Mouse (Mus musculus): ENCODE measurements around the gene Ankib1. TPM values are rescaled to one million over a fixed set of nuclear protein-coding genes. Genes with fewer than 3 reads are reported as not detected.
"Not testable (repeated sequence)": the region's sequence is repeated elsewhere in the genome, so short reads cannot be mapped to it uniquely, and the experiment has no call there.

Ankib1 gene
- polyA plus RNA-seq, 1 experiment from 2014 or later = 10.1 TPM

DNA sequence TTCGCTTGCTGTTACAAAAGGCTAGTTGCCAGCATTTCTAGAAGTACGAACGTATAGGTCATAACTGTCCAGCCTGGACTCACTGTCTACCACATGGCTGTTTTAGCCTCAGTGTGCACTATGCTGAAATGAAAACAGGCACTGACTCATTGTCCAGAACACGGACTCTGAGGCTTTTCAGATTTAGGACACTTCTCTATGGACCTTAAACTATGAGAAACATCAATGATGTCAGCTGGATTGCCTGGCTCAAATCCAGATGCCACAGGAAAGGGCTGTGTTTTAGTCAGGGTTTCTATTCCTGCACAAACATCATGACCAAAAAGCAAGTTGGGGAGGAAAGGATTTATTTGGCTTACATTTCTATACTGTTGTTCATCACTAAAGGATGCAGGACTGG is 15.2 kb downstream of the Ankib1 start:
- H3K4me3 ChIP-seq = no peak overlapping the region
- H3K9ac ChIP-seq = no peak overlapping the region
- no peak overlapping the region for H3K27ac ChIP-seq
- no peak overlapping the region for H3K4me2 ChIP-seq
- no peaks in the 10 kb centered on the region for H3K9me3 ChIP-seq
- H3K27me3 ChIP-seq = no peaks in the 10 kb centered on the region
- no peaks in the 10 kb centered on the region for H3K36me3 ChIP-seq
- ATAC-seq (ENCODE audit: insufficient number of reproducible peaks, low FRiP score, low TSS enrichment, low read depth) = no peak
- 77% methylated on average over 4 of the region's 4 CpGs for WGBS
- H3K4me1 ChIP-seq = no peaks in the 10 kb centered on the region

GRCm38 (mm10) chr5:3784751-3785496 is 17.8 kb downstream of the Ankib1 start:
- no peaks in the 10 kb centered on the region for H3K27me3 ChIP-seq
- H3K36me3 ChIP-seq = no peaks in the 10 kb centered on the region
- no peak overlapping the region for H3K9ac ChIP-seq
- H3K4me3 ChIP-seq = no peak overlapping the region
- whole genome bisulfite sequencing = 65% methylated on average over 1 of the region's 1 CpGs
- H3K4me2 ChIP-seq = no peak overlapping the region
- ATAC-seq (ENCODE audit: insufficient number of reproducible peaks, low FRiP score, low TSS enrichment, low read depth) = no peak
- no peaks in the 10 kb centered on the region for H3K9me3 ChIP-seq
- H3K4me1 ChIP-seq = no peaks in the 10 kb centered on the region
- no peak overlapping the region for H3K27ac ChIP-seq

- no peak overlapping the region for H3K27ac ChIP-seq
- no peaks in the 10 kb centered on the region for H3K36me3 ChIP-seq
- no peaks in the 10 kb centered on the region for H3K4me1 ChIP-seq
- H3K4me2 ChIP-seq = no peak overlapping the region
- 88% methylated on average over 2 of the region's 2 CpGs for WGBS
- no peak overlapping the region for H3K9ac ChIP-seq
- H3K9me3 ChIP-seq = no peaks in the 10 kb centered on the region
- H3K27me3 ChIP-seq = no peaks in the 10 kb centered on the region
- H3K4me3 ChIP-seq = no peak overlapping the region
- ATAC-seq (ENCODE audit: insufficient number of reproducible peaks, low FRiP score, low TSS enrichment, low read depth) = no peak
Measured at GRCm38 (mm10) chr5:3783947-3784681, 18.6 kb downstream of the Ankib1 start.

- Histone ChIP-seq H3K4me1 (no peaks in the 10 kb centered on the region), H3K4me3 (no peak overlapping the region), H3K9ac (no peak overlapping the region), H3K36me3 (no peaks in the 10 kb centered on the region), H3K27me3 (no peaks in the 10 kb centered on the region), H3K9me3 (no peaks in the 10 kb centered on the region), H3K4me2 (no peak overlapping the region), H3K27ac (no peak overlapping the region)
- ATAC-seq (ENCODE audit: insufficient number of reproducible peaks, low FRiP score, low TSS enrichment, low read depth) = no peak
Measured at GRCm38 (mm10) chr5:3782670-3783069, 20.1 kb downstream of the Ankib1 start.

DNA sequence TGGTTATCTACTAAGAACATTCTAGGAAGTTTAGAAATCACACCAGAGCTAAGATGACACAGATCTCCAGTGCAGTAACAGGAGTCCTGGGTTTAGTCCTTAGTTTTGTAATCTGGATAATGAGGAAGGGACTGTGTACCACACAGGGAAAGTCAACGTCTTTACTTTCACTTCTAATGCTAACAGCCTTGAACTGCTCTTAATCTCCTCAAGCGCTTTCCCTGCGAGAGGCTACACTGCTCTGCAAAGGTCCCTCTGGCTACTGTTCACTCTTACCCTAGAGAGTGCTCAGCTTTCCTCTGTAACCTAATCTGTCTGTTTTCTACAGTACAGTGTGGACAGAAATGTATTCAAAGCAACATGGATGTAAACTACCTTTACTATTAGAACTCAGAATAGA is 30.7 kb downstream of the Ankib1 start:
- 53% methylated on average over 3 of the region's 3 CpGs for WGBS
- Histone ChIP-seq H3K4me2 (no peak overlapping the region), H3K9me3 (no peaks in the 10 kb centered on the region), H3K4me3 (no peak overlapping the region), H3K36me3 (0 out of 2 replicates have a peak, but pooled peaks cover 5% of the 10 kb centered on the region), H3K9ac (no peak overlapping the region), H3K27me3 (no peaks in the 10 kb centered on the region), H3K4me1 (peaks cover 4% of the 10 kb centered on the region; the same call in 1 of the 2 replicates), H3K27ac (no peak overlapping the region)
- no peak for ATAC-seq (ENCODE audit: insufficient number of reproducible peaks, low FRiP score, low TSS enrichment, low read depth)

GRCm38 (mm10) chr5:3771512-3771911 is 31.2 kb downstream of the Ankib1 start:
- Histone ChIP-seq H3K9me3 (no peaks in the 10 kb centered on the region), H3K4me3 (no peak overlapping the region), H3K4me2 (no peak overlapping the region), H3K9ac (no peak overlapping the region), H3K27me3 (no peaks in the 10 kb centered on the region), H3K36me3 (0 out of 2 replicates have a peak, but pooled peaks cover 5% of the 10 kb centered on the region), H3K4me1 (peaks cover 4% of the 10 kb centered on the region; the same call in 1 of the 2 replicates), H3K27ac (no peak overlapping the region)
- no peak for ATAC-seq (ENCODE audit: insufficient number of reproducible peaks, low FRiP score, low TSS enrichment, low read depth)
- 50% methylated on average over 3 of the region's 3 CpGs for WGBS

DNA sequence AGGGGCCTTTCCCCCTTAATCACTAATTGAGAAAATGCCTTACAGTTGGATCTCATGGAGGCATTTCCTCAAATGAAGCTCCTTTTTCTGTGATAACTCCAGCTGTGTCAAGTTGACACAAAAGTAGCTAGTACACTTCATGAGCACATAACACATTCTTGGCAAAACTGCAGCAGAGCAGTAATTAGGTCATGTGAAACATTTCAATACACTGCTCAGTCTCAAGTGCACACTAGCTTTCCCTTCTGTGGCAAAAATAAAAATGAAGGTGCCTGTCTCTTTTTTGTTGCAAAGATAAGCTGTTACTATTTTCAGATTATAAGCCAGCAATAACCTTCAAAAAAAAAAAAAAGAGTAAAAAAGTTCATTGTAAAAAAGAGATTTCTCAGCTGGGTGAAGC is 52.2 kb downstream of the Ankib1 start:
- not testable (repeated sequence) for H3K4me2 ChIP-seq; H3K36me3 ChIP-seq; H3K9me3 ChIP-seq; ATAC-seq (ENCODE audit: insufficient number of reproducible peaks, low FRiP score, low TSS enrichment, low read depth); H3K4me3 ChIP-seq; H3K9ac ChIP-seq; H3K27me3 ChIP-seq; H3K27ac ChIP-seq; H3K4me1 ChIP-seq

DNA sequence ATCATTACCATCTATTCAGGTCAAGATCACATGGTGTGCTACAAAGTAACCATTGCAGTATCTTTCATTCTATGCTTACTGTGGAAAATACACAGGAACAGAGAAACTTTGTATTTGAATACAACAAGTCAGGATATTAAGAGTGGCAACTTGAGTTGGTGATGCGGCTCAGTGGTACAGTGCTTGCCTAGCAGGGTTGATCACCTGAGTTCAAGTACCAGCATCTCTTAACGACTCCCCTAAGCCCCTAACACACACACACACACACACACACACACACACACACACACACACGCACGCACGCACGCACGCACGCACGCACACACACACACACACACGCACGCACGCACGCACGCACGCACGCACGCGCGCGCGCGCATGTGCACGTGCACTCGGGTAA is 69.9 kb downstream of the Ankib1 start:
- not testable (repeated sequence) for H3K27ac ChIP-seq; H3K9ac ChIP-seq; H3K4me2 ChIP-seq; H3K27me3 ChIP-seq; H3K9me3 ChIP-seq; H3K4me1 ChIP-seq; H3K4me3 ChIP-seq; H3K36me3 ChIP-seq; ATAC-seq (ENCODE audit: insufficient number of reproducible peaks, low FRiP score, low TSS enrichment, low read depth)
- WGBS = 95% methylated on average over 24 of the region's 24 CpGs

DNA sequence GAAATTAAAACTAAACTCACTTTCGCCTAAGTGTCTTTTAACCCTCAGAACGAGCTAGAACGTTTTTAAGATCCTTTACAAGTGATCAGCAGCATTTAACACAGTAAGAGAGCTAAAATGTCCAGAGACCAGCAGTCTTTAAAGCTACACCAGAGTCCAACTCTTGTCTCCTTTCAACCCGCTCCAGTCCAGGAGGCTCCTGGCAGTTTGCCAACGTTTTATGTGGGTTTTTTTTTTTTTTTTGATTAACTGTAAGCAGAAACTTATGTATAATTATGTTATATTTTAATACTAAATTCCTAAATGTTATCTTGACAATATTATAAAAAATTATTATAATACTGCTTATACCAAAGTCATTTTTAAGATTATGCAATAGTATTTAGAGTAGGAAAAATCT is 73.9 kb downstream of the Ankib1 start:
- 49% methylated on average over 5 of the region's 5 CpGs for WGBS
- H3K9ac ChIP-seq = no peak overlapping the region
- H3K27me3 ChIP-seq = no peaks in the 10 kb centered on the region
- peaks cover 6% of the 10 kb centered on the region; the same call in 1 of the 2 replicates for H3K36me3 ChIP-seq
- no peaks in the 10 kb centered on the region for H3K4me1 ChIP-seq
- H3K4me2 ChIP-seq = no peak overlapping the region
- no peak for ATAC-seq (ENCODE audit: insufficient number of reproducible peaks, low FRiP score, low TSS enrichment, low read depth)
- no peak overlapping the region for H3K27ac ChIP-seq
- H3K4me3 ChIP-seq = no peak overlapping the region
- no peaks in the 10 kb centered on the region for H3K9me3 ChIP-seq

- no peak overlapping the region for H3K4me2 ChIP-seq
- WGBS = 75% methylated on average over 1 of the region's 1 CpGs
- no peak for ATAC-seq (ENCODE audit: insufficient number of reproducible peaks, low FRiP score, low TSS enrichment, low read depth)
- H3K9me3 ChIP-seq = no peaks in the 10 kb centered on the region
- H3K9ac ChIP-seq = no peak overlapping the region
- no peaks in the 10 kb centered on the region for H3K4me1 ChIP-seq
- no peak overlapping the region for H3K27ac ChIP-seq
- H3K4me3 ChIP-seq = no peak overlapping the region
- peaks cover 13% of the 10 kb centered on the region; the same call in 1 of the 2 replicates for H3K36me3 ChIP-seq
- H3K27me3 ChIP-seq = no peaks in the 10 kb centered on the region
Measured at GRCm38 (mm10) chr5:3725491-3725890, 77.2 kb downstream of the Ankib1 start.

- 82% methylated on average over 2 of the region's 2 CpGs for WGBS
- ATAC-seq (ENCODE audit: insufficient number of reproducible peaks, low FRiP score, low TSS enrichment, low read depth) = no peak
- no peaks in the 10 kb centered on the region for H3K27me3 ChIP-seq
- peaks cover 26% of the 10 kb centered on the region for H3K36me3 ChIP-seq
- H3K9me3 ChIP-seq = no peaks in the 10 kb centered on the region
- no peak overlapping the region for H3K4me2 ChIP-seq
- no peak overlapping the region for H3K27ac ChIP-seq
- H3K9ac ChIP-seq = no peak overlapping the region
- no peak overlapping the region for H3K4me3 ChIP-seq
- H3K4me1 ChIP-seq = no peaks in the 10 kb centered on the region
Measured at GRCm38 (mm10) chr5:3723415-3723814, 79.3 kb downstream of the Ankib1 start.

DNA sequence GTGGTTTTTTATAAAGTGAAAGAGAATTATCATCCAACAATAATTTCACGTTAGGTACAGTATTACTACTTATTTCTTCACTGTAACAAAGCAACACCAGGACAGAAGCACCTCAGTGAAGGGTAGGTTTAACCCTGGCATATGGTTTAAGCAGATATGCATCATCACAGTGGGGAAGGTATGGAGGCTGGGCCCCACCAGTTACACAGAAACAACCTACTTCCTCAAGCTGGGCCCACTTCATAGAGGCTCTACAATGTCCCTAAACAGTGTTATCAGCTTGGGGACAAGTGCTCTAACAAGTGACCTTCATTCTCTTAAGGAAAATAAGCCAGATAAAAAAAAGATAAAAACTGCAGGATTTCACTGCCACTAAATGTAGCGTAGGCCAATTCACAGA is 79.9 kb downstream of the Ankib1 start:
- no peak overlapping the region for H3K27ac ChIP-seq
- H3K4me3 ChIP-seq = no peak overlapping the region
- 100% methylated on average over 2 of the region's 2 CpGs for WGBS
- no peaks in the 10 kb centered on the region for H3K4me1 ChIP-seq
- H3K9me3 ChIP-seq = no peaks in the 10 kb centered on the region
- H3K4me2 ChIP-seq = no peak overlapping the region
- H3K27me3 ChIP-seq = no peaks in the 10 kb centered on the region
- H3K36me3 ChIP-seq = peaks cover 26% of the 10 kb centered on the region
- no peak for ATAC-seq (ENCODE audit: insufficient number of reproducible peaks, low FRiP score, low TSS enrichment, low read depth)
- no peak overlapping the region for H3K9ac ChIP-seq
